Mouse (Mus musculus) E14TG2a.4 (cell line): Measurements from ENCODE around the gene Cdh8.

Experiments
- H3K27me3 ChIP-seq: 2 replicates; pipeline ENCODE4 v1.6.1; 2014; ENCODE audit warnings: low read length, control low read depth; ENCODE audit not compliant: insufficient read depth
- H3K36me3 ChIP-seq: 2 replicates; pipeline ENCODE4 v1.6.1; 2014; ENCODE audit warnings: low read length, control low read depth; ENCODE audit not compliant: insufficient read depth
- H3K4me1 ChIP-seq: replicated peaks from 2 replicates; pipeline ENCODE4 v1.6.1; 2014; ENCODE audit warnings: low read depth, low read length, control low read depth
- H3K4me3 ChIP-seq: replicated peaks from 2 replicates; pipeline ENCODE4 v1.5.1; 2014; ENCODE audit warnings: mild to moderate bottlenecking, low read length
- H3K9me3 ChIP-seq: 2 replicates; pipeline ENCODE4 v1.6.1; 2014; ENCODE audit warnings: low read length, control low read depth
- CTCF ChIP-seq: conservative IDR thresholded peaks from 2 replicates; pipeline ENCODE4 v1.5.1; 2014; ENCODE audit warnings: low read length
- NANOG ChIP-seq: IDR thresholded peaks from 2 replicates; pipeline ENCODE4 v1.6.1; 2014; ENCODE audit warnings: borderline replicate concordance, low read length, mixed read lengths
- POU5F1 ChIP-seq: IDR thresholded peaks from 2 replicates; pipeline ENCODE4 v1.6.1; 2014; ENCODE audit warnings: low read length, borderline replicate concordance

Cdh8 gene

GRCm38 (mm10) chr8:99413877-99414482 lies 2.3 kb downstream of the Cdh8 start:
- H3K4me1 ChIP-seq: peaks cover 5% of the 10 kb centered on the region
- H3K4me3 ChIP-seq: no peak overlapping the region
- no peaks in the 10 kb centered on the region for H3K36me3 ChIP-seq
- peaks cover 67% of the 10 kb centered on the region for H3K27me3 ChIP-seq
- H3K9me3 ChIP-seq: no peaks in the 10 kb centered on the region
- TF ChIP-seq NANOG (no peak), POU5F1 (no peak), CTCF (no peak)

- TF ChIP-seq CTCF: no peak
- no peak for TF ChIP-seq POU5F1
- TF ChIP-seq NANOG: no peak
- H3K4me3 ChIP-seq: no peak overlapping the region
- no peaks in the 10 kb centered on the region for H3K27me3 ChIP-seq
- no peaks in the 10 kb centered on the region for H3K9me3 ChIP-seq
- no peaks in the 10 kb centered on the region for H3K36me3 ChIP-seq
- 0 out of 2 replicates have a peak, but pooled peaks cover 5% of the 10 kb centered on the region for H3K4me1 ChIP-seq
These were observed 22.4 kb downstream of the Cdh8 start for GRCm38 (mm10) chr8:99393908-99394307.

GRCm38 (mm10) chr8:99370104-99370503 lies 46.2 kb downstream of the Cdh8 start:
- TF ChIP-seq NANOG: no peak
- TF ChIP-seq POU5F1: no peak
- TF ChIP-seq CTCF: no peak
- Histone ChIP-seq H3K4me1 (no peaks in the 10 kb centered on the region), H3K4me3 (no peak overlapping the region)

GRCm38 (mm10) chr8:99369166-99369565 lies 47.1 kb downstream of the Cdh8 start:
- Histone ChIP-seq H3K9me3 (no peaks in the 10 kb centered on the region), H3K36me3 (no peaks in the 10 kb centered on the region), H3K27me3 (no peaks in the 10 kb centered on the region), H3K4me1 (no peaks in the 10 kb centered on the region), H3K4me3 (no peak overlapping the region)
- TF ChIP-seq POU5F1 (no peak), CTCF (no peak), NANOG (no peak)

More at GRCm38 (mm10) chr8:99370104-99370503, 46.2 kb downstream of the Cdh8 start:
- Histone ChIP-seq H3K27me3 (no peaks in the 10 kb centered on the region), H3K9me3 (no peaks in the 10 kb centered on the region), H3K36me3 (no peaks in the 10 kb centered on the region)

GRCm38 (mm10) chr8:99368449-99368848 lies 47.8 kb downstream of the Cdh8 start:
- Histone ChIP-seq H3K4me1 (no peaks in the 10 kb centered on the region), H3K4me3 (no peak overlapping the region), H3K27me3 (no peaks in the 10 kb centered on the region), H3K9me3 (no peaks in the 10 kb centered on the region), H3K36me3 (no peaks in the 10 kb centered on the region)
- TF ChIP-seq CTCF: no peak

GRCm38 (mm10) chr8:99353923-99354322 lies 62.3 kb downstream of the Cdh8 start:
- Histone ChIP-seq H3K36me3 (no peaks in the 10 kb centered on the region), H3K27me3 (no peaks in the 10 kb centered on the region), H3K9me3 (no peaks in the 10 kb centered on the region), H3K4me1 (no peaks in the 10 kb centered on the region), H3K4me3 (no peak overlapping the region)
- TF ChIP-seq POU5F1 (no peak), CTCF (no peak), NANOG (no peak)

GRCm38 (mm10) chr8:99353221-99353620 lies 63.0 kb downstream of the Cdh8 start:
- no peaks in the 10 kb centered on the region for H3K27me3 ChIP-seq
- H3K4me1 ChIP-seq: no peaks in the 10 kb centered on the region
- TF ChIP-seq NANOG (no peak), POU5F1 (no peak), CTCF (no peak)
- no peaks in the 10 kb centered on the region for H3K9me3 ChIP-seq
- no peak overlapping the region for H3K4me3 ChIP-seq
- H3K36me3 ChIP-seq: no peaks in the 10 kb centered on the region

GRCm38 (mm10) chr8:99349456-99349855 lies 66.8 kb downstream of the Cdh8 start:
- no peak overlapping the region for H3K4me3 ChIP-seq
- TF ChIP-seq POU5F1 (no peak), NANOG (no peak), CTCF (no peak)
- no peaks in the 10 kb centered on the region for H3K4me1 ChIP-seq
- H3K27me3 ChIP-seq: no peaks in the 10 kb centered on the region
- no peaks in the 10 kb centered on the region for H3K36me3 ChIP-seq
- no peaks in the 10 kb centered on the region for H3K9me3 ChIP-seq

GRCm38 (mm10) chr8:99348618-99349017 lies 67.7 kb downstream of the Cdh8 start:
- Histone ChIP-seq H3K4me1 (no peaks in the 10 kb centered on the region), H3K36me3 (no peaks in the 10 kb centered on the region), H3K27me3 (no peaks in the 10 kb centered on the region), H3K4me3 (no peak overlapping the region), H3K9me3 (no peaks in the 10 kb centered on the region)
- TF ChIP-seq NANOG (no peak), CTCF (no peak), POU5F1 (no peak)
